Mouse (Mus musculus): Measurements from ENCODE around the gene Csk.

The Csk gene

DNA sequence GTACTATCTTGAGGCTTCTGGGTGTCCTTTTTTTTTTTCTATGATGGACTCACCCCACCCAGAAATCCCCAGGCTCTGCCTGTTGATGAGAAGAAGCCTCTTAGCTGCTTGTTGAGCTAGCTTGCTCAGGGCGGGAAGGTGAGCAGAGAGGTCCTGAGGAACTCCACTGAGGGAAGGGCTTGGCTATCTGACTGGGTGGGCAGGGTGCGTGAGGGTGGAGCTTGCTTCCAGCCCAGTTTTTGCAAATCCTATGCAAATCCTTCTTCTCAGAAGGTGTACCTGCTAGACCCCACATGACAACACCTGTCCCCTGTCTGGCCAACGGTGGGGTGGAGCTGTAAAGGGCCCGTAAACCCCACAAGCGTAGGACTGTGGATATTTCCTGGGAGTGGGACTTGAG, at the start of gene Csk:
Csk (minus strand) TSS at position 349 of the 400 bp plus-strand sequence.
- no peak for DNase-seq

DNA sequence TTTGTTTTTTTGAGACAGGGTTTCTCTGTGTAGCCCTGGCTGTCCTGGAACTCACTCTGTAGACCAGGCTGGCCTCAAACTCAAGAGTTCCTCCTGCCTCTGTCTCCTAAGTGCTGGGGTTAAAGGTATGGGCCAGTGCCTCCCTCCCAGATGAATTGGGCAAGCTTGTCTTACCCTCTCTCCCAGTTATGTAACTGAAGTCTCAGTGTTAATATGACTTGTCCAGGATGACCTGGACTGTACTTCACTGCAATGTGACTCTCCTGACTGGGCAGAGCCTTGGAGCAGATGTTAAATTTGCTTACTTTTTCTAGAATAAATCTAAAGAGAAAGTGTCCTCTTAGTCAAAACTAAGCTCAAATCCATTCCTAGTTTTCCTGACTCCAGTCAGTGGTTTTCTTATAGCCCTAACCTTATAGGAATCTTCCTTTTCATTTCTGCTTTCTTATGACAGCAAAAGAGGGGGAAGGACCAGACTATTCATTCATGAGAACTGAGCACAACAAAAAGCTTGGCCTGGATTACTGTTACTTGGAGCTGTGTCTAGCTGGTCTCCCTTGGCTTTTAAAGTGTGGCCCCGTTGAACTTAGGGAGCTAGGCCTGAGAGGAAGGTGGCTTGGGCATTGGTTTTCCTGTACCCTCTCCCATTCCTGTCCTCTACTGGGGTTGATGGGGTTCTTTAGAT, 45.2 kb upstream of the Csk start:
- no peak for DNase-seq

DNA sequence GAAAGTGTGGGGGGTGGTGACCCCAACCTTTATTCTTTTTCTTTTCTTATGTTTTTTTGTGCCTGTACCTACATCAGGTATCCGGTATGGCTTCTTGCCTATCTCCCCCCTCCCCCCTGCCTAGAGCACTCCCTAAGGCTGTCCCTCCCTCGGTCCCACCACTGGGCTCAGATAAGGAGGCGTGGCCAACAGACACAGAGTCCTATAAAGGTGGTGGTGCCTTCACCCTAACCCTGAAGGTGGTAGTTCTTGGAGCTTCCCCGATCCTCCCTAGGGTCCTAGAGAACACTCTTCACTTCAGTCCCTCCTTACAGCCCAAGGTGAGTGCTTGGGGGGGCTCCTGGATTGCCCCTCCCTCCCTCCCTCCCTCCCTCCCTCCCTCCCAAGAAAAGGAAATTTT, 43.9 kb upstream of the Csk start:
- no peak for DNase-seq

DNA sequence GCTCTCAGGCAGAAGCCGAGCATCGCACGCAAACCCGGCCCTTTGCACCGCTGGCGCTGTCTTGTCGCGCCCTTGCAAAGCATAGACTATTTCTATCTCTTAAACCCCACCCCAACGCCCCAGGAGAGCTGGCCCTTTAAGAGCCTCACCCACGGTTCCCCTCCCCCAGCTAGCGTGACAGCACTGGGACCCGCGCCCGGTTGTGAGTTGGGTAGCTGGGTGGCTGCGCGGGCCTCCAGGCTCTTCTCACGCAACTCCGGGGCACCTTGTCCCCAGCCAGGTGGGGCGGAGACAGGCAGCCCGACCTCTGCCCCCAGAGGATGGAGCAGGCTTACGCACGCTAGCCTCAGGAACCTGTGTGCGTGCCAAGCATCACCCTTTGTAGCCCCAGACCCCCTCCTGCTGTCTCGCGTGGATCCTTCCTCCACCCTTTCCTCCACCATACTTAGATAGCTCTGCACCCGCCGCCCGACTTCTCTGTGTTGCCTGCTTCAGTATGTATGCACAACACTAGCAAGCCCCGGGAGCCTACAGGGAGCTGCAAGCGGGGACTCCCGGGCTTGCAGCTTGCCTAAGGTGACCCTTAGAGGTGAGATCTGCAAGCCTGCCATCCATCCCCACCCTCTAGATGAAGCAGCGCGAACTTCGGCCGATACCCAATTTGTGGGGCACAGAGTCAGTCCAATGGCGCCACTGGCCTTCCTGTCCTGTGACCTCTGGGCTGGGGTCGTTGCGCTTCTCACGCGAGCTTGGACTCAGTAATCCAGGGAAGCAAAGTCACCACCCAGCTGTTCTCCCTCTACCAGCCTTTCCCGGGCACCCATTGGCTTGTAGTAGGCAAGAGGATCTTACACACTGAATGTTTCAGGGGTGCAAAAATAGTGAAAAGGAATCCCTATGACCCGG, 43.2 kb upstream of the Csk start:
- DNase-seq = no peak

GRCm38 (mm10) chr9:57694108-57694507, 40.7 kb upstream of the Csk start:
- DNase-seq = no peak

GRCm38 (mm10) chr9:57688606-57689005, 35.2 kb upstream of the Csk start:
- no peak for DNase-seq

DNA sequence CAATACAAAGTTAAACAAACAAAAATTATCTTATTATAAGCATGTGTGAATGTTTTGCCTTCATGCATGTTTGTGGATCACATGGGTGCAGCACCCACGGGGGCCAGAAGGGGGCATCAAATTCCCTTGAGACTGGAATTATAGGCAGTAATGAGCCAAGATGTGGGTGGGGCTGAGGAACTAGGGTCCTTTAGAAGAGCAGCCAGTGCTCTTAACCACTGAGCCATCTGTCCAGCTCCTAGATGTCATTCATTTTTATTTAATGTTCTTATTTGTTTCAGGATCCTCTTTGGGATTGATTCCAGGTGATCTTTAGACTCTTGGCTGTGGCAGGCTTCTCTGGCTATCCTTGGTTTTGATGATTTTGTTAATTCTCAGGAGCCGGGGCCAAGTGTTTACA, 34.7 kb upstream of the Csk start:
- no peak for DNase-seq

DNA sequence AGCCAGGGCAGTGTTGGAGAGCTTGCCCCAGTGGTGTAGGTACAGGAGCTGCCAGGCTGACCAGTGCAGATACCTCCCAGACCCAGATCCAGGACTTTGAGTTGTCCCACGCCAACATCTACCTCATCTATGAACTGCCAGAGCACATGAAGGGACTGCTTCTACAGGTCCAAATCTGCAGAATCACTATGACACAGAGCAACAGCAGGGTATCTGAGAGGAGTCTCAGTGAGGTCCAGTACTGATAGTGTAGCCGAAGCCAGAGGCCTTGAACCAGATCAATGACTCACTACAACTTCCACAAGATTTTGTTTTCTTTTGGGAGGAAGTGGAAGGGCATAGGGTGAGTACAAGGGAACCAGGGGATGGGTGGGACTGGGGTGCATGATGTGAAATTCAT, 34.3 kb upstream of the Csk start, which contains the start of gene Cyp1a1:
Cyp1a1 (plus strand) TSS at position 178 of the 400 bp plus-strand sequence.
- DNase-seq = no peak

DNA sequence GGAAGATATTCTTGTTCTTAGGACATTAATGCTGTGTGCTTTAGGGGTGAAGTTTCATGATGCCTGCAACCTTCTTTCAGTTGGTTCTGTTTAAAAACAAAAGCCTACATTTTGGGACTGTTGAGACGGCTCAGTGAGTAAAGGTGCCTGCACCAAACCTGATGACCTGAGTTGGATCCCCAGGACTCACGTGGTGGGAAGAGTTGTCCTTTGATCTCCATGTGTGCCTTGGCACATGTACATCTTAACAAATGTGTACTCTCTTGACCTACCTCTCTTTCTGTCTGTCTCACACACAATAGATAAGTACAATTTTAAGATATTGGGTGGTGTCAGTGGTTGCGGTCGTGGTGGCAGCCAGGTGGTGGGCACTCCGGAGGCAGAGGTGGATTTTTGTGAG, 32.6 kb upstream of the Csk start:
- DNase-seq = no peak

DNA sequence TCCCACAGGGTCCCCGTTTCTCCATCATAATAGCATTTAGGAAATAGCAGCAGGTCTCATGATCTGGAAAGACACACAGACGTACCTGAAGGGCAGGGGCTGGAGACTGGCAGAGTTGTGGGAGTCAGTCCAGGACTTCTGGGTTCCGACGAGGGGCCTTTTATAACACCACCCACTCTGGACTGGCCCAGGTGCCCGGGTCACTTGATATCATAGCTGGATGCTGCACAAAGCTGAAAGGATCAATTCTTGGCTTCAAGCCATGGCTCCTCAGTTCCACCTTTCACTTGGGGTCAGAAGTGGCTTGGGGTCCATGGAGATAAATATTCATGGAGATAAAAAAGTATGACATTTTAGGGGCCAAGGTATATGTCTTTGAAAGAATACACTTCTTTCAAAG, 30.1 kb upstream of the Csk start, which contains the start of gene Cyp1a2:
Cyp1a2 (minus strand) TSS at position 184 of the 400 bp plus-strand sequence.
- no peak for DNase-seq

DNA sequence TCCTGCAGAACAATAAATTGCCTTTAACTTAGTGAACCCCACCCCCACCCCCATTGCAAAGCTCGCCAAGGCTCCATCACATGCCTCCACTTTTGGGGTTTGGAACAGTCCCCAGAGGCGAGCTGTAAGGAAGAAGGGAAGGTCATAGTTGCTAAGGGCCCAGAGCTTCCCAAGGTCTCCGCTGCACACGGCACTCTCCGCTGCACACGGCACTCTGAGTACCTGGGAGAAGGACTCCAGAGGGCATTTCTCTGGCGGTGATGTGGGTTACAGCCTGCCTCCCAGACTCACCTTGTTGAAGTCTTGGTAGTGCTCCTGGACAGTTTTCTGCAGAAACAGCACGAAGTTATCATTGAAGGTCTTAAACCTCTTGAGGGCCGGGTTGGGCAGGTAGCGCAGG, 28.0 kb upstream of the Csk start:
- DNase-seq = no peak

DNA sequence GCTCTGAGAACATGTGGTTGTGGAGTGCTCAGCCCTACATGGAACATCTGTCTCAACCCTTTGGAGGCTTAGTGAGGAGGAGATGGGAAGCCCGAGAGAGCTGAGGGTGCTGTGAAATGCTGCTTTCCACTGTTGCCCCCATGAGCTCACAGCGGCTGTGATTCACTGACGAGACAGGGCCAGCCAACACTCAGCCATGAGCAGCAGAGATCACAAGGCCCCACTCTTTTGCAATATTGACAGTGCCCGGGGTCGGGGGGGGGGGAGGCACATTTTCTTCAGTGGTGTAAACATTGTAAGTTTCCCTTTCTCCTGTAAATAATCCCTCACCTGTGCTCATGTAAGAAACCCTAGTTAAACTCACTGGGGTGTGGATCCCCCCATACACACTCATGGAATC, 18.1 kb upstream of the Csk start:
- DNase-seq = no peak

DNA sequence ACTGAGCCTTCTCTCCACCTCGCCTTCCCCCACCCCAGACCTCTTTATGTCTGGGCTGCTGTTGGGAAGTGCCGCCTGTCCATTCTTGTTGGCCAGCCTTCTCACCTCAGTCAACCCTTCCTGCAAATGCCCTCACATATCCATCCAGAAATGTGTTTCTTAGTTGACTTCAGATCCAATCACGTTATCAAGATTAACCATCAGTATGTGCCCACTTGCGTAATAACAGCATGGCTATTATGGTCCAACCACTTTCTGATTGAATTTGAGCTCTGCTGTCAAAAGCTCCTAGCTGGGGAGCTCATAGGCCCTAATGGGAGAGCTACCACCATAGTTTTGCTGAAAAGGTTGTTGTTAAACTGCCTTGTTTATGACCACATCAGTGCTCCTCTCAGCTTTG, 17.6 kb upstream of the Csk start:
- no peak for DNase-seq

GRCm38 (mm10) chr9:57669566-57669965, 16.1 kb upstream of the Csk start:
- DNase-seq = no peak

- no peak for DNase-seq
These were observed 14.8 kb upstream of the Csk start for GRCm38 (mm10) chr9:57668277-57668676.

DNA sequence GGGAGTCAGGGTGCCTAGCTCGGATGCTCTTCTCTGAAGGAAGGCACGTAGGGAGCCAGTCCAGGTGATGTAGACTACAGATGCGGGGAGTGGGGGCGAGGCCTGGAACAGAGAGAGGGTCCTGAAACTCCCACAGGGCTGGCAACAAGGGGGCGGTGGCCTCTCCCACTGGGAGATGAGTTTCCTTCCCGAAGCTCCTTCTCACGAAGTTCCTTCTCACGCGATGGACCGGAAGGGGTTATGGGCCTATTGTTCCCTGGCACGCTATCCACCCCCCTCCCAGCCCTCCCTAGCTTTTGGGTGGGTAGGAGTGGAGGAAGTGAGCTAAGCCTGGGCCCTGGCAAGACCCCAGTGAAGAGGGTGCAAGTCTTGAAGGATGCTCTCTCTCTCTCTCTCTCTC, 14.4 kb upstream of the Csk start:
- DNase-seq = no peak

DNA sequence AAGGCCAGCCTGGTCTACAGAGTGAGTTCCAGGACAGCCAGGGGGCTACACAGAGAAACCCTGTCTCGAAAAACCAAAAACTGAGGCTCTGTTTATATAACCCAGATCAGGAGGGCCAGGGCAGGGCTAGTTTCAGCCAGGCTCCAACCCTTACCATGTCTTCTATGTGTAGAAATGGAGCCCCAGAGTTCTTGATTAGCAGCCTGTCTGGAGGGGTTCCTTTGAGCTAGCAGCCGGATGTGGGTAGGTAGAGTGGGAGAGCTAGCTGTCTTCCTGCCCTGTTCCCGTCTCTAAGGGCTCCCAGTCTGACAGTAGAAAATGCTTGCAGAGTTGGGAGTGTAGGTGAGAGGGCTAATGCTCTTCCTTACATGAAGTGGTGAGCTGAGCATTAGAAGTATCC, 13.7 kb upstream of the Csk start:
- no peak for DNase-seq

- DNase-seq = peak in 1 of 2 experiments; percentile 30
These were observed 13.1 kb upstream of the Csk start for GRCm38 (mm10) chr9:57666536-57666935.

- DNase-seq = no peak
These were observed 11.2 kb upstream of the Csk start for GRCm38 (mm10) chr9:57664616-57665015.

DNA sequence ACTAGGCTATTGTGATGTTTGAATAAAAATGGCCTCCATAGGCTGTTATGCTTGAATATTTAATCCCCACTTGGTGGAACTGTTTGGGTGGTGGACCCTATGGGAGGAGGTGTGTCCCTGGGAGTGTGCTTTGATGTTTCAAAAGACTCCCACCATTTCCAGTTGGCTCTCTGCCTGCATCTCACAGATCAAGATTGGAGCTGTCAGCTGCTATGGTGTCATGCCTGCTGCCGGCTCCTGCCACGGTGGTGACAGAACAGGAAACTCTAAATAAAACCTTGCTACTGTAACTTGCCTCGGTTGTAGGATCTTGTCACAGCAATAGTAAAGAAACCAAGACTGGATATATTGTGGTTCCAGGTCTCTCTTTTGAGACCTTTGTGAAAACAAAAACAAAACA, 8.1 kb upstream of the Csk start:
- no peak for DNase-seq

- DNase-seq = peak in 1 of 2 experiments; percentile 17
These were observed 7.1 kb upstream of the Csk start for GRCm38 (mm10) chr9:57660501-57660900.

- peak; percentile 46 to 70 for DNase-seq
These were observed 6.3 kb upstream of the Csk start for GRCm38 (mm10) chr9:57659774-57660173.

- no peak for DNase-seq
These were observed 5.5 kb upstream of the Csk start for GRCm38 (mm10) chr9:57658970-57659369.

GRCm38 (mm10) chr9:57657843-57658242, 4.4 kb upstream of the Csk start:
- no peak for DNase-seq

Measured in thymus, adult 18-20 months (tissue).